Mouse (Mus musculus) large intestine, adult 2 months (tissue): ENCODE data around the gene Mc1r. TPM values are rescaled to one million over a fixed set of nuclear protein-coding genes. Genes with fewer than 3 reads are reported as not detected.

Experiments used
- polyA plus RNA-seq: library from polyadenylated mRNA; depleted of rRNA; stranded (reverse); fragments of >200 nt; gene quantifications from 2 replicates; pipeline ENCODE4 v1.2.3, GENCODE M21; 2012; rRNA removed

Gene Mc1r
- polyA plus RNA-seq, 1 experiment, result not detected

Other genes starting within 250 kb of the Mc1r start
- gene Sult5a1, start 248.8 kb upstream of the Mc1r start, polyA plus RNA-seq, result 0.99 and 1.2 TPM in 2 replicates
- gene Dpep1, start 220.9 kb upstream of the Mc1r start, polyA plus RNA-seq, result 627 and 877 TPM in 2 replicates
- gene Chmp1a, start 194.3 kb upstream of the Mc1r start, polyA plus RNA-seq, result 138 and 168 TPM in 2 replicates
- gene Spata33, start 194.3 kb upstream of the Mc1r start, polyA plus RNA-seq, result 0.24 and 0.69 TPM in 2 replicates
- 37.4 and 38.5 TPM in 2 replicates for gene Cdk10, start 182.3 kb upstream of the Mc1r start, polyA plus RNA-seq
- gene Spata2l, start 170.9 kb upstream of the Mc1r start, polyA plus RNA-seq, result 7.8 and 9.0 TPM in 2 replicates
- gene Zfp276, start 152.9 kb upstream of the Mc1r start, polyA plus RNA-seq, result 22.3 and 31.6 TPM in 2 replicates
- gene Vps9d1, start 152.8 kb upstream of the Mc1r start, polyA plus RNA-seq, result 32.9 and 47.0 TPM in 2 replicates
- gene Fanca, start 88.5 kb upstream of the Mc1r start, polyA plus RNA-seq, result 18.0 and 35.6 TPM in 2 replicates
- gene Spire2, start 74.4 kb upstream of the Mc1r start, polyA plus RNA-seq, result 27.4 and 32.5 TPM in 2 replicates
- gene Tcf25, start 33.4 kb upstream of the Mc1r start, polyA plus RNA-seq, result 124 and 164 TPM in 2 replicates
- 9.3 and 10.6 TPM in 2 replicates for gene Tubb3, start 4.3 kb downstream of the Mc1r start, polyA plus RNA-seq
- gene Def8, start 16.4 kb downstream of the Mc1r start, polyA plus RNA-seq, result 13.5 and 17.5 TPM in 2 replicates
- 19.4 and 22.3 TPM in 2 replicates for gene Afg3l1, start 70.8 kb downstream of the Mc1r start, polyA plus RNA-seq
- gene Dbndd1, start 108.4 kb downstream of the Mc1r start, polyA plus RNA-seq, result 0.16 and 0.21 TPM in 2 replicates
- 3.0 and 3.5 TPM in 2 replicates for gene Gas8, start 111.7 kb downstream of the Mc1r start, polyA plus RNA-seq
- gene Rhou, start 246.8 kb downstream of the Mc1r start, polyA plus RNA-seq, result 21.8 and 42.4 TPM in 2 replicates